Mouse (Mus musculus) MN1 (cell line): ENCODE measurements around the gene Nfkbie.

Source experiments
- DNase-seq: peaks from one replicate; pipeline ENCODE4 v3.0.0-alpha.2; 2016; ENCODE audit warnings: low spot score

Gene Nfkbie

DNA sequence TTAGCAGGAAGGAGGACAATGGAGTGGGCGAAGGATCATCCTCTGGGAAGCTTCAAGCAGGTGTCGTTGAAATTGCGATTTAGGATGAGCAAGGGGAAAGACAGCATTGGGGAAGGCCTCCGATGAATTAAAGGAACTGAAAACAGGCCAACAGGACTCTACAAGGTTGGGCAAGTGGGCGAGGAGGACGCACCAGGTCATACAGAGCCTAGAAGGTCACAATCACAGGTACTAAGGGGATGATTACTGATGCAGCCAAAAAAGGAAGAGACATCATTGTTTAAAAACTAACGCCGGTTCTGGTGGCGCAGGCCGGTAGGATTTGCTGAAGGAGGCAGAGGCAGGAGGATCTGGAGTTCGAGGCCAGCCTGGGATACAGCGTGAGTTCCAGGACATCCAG is 7.7 kb downstream of the Nfkbie start:
- DNase-seq = peak; percentile 19

DNA sequence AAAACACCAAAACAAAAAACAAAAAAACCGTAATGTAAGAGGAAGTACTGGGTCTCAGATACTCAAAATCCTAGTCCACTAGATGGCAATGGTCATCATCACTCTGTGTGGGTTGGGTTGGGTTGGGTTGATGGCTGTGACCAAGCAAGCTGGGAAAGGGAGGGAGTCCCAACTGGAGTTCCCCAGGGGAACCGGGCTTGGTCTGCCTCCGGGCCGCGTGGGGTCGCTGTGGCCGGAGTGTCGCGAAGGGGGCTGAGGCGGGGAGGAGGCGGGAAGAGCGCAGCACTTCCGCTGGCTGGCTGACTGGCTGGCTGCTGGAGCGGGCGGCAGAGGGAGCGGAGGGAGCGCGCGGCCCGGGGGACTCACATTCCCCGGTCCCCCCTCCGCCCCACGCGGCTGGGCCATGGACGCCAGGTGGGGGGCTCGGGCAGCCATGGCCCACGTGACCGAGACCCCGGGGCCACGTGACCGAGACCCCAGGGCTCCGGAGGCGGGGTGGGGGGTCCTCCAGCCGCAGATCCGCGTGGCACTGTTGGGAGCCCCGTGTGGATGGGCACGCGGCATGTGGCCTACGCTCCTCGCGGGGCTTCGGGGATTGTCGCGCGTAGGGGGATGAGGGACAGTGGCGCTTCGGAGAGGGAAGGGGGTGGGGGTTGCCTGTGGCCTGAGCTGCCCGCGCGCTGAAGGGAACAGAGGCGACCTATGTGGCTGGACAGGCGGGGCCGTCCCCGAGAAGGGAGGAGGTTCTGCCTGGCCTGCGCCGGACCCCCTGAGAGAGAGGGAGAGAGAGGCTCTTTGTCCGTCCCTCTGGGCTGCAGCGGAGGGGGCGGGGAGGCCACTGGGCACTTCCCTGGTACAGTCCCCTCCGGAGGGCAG is 8.4 kb downstream of the Nfkbie start, which contains the start of gene Slc35b2:
Gene Slc35b2 (plus strand): TSS at position 220 of the 876 bp plus-strand sequence.
- DNase-seq = peak; percentile 99

DNA sequence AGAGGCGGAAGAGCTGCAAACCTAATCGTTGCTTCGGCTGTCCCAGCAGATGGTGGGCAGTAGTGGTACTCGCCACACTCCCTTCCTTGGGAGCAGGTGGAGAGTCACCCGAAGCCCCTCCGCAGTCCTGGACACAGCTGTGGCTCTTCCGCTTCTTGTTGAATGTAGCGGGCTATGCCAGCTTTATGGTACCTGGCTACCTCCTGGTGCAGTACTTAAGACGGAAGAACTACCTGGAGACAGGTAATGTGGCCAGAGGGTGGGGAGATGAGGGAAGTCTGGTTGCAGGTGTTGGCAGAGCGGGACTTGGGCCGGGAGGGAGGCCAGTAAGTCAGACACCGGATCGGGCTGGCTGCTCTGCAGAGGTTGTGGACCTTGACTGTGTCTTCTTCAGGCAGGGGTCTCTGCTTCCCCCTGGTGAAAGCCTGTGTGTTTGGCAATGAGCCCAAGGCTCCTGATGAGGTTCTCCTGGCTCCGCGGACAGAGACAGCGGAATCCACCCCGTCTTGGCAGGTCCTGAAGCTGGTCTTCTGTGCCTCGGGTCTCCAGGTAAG is 9.1 kb downstream of the Nfkbie start:
- peak; percentile 63 for DNase-seq

DNA sequence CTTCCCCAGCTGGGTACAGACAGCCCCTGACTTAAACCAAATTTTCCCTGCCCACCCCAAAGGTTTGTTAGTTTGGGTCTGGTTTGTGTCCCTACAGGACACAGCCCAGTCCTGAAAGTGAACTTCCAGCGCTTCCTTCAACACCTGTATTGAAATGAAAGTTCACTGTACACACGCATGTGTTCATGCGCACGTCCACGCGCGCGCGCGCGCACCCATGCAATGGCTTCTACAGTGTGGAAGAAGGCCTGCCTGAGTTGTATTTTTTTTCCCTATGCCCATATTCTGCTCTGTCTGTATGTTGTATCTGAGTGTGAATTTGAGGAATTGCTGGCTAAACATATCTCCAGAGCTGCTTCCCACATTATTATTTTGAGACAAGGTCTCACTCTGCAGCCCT is 9.6 kb downstream of the Nfkbie start:
- DNase-seq = no peak

DNA sequence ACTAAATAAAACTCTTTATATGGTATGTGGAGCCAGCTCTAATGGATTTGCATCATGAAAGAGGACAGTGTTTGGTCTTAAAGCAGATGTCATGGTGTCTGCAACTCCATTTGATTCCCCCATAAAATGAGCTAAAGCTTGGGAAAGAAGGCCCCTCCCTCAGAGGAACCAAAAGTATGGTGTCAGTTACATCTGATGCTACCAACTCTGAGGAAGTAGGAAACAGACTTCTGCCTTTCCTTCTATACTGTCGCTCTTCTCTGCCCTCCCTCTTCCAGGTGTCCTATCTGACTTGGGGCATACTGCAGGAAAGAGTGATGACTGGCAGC is 10.5 kb downstream of the Nfkbie start:
- DNase-seq = no peak

DNA sequence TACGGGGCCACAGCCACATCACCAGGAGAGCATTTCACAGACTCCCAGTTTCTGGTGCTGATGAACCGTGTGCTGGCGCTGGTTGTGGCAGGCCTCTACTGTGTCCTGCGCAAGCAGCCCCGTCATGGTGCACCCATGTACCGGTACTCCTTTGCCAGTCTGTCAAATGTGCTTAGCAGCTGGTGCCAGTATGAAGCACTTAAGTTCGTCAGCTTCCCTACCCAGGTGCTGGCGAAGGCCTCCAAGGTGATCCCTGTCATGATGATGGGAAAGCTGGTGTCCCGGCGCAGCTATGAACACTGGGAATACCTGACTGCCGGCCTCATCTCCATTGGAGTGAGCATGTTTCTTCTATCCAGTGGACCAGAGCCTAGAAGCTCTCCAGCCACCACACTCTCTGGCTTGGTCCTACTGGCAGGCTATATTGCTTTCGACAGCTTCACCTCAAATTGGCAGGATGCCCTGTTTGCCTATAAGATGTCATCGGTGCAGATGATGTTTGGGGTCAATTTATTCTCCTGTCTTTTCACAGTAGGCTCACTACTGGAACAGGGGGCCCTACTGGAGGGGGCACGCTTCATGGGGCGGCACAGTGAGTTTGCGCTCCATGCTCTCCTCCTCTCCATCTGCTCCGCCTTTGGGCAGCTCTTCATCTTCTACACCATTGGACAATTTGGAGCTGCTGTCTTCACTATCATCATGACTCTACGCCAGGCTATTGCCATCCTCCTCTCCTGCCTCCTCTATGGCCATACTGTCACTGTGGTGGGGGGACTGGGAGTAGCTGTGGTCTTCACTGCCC is 11.1 kb downstream of the Nfkbie start:
- DNase-seq = peak; percentile 70

DNA sequence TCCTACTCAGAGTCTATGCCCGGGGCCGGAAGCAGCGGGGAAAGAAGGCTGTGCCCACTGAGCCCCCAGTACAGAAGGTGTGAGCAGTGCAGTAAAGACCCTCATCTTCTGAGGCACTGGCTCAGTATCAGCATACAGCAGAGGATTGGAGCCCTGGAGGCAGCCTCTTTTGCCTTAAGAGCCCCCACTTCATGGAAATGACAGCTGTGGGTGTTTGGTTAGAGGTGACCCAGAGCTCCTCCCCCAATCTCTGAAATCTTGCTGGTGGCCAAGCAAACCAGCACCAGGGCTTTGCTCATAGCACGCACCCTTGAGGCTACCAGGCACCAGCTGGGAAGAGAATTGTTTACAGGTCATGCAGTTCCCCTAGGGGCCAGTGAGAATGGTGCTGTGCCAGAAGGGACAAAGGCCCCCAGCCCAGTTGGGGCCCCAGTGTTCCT is 11.7 kb downstream of the Nfkbie start:
- peak; percentile 70 for DNase-seq

DNA sequence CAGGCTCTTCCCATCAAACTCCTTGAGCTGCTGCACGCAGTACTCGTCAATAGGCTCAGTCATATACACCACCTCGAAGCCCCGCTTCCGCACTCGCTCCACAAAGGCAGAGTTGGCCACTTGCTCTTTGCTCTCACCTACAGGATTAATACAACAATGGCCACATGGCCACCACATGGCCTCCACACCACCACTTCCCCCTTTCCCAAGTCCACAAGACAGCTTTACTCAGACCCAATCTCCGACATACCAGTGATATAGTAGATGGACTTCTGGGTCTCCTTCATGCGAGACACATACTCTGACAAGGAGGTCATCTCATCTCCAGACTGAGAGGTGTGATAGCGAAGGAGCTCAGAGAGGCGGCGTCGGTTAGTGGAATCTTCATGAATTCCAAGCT is 13.5 kb downstream of the Nfkbie start:
- peak; percentile 40 for DNase-seq

DNA sequence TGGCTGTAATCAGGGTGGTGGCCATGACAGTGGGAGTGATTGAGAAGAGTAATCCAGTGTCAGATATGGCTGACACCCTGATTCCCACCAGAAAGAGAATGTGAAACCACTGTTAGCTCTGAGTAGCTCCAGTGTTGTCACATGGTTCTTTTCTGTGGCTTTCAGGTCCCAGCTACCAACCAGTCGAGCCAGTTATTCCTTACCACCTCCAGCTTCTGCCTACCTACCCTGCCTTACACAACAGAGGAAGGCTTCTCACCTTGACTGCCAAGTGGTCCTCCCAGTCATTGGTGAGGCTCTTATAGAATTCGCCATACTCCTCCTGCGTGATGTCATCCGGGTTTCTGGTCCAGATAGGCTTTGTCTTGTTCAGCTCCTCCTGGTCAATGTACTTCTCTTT is 14.5 kb downstream of the Nfkbie start:
- DNase-seq = peak; percentile 48

DNA sequence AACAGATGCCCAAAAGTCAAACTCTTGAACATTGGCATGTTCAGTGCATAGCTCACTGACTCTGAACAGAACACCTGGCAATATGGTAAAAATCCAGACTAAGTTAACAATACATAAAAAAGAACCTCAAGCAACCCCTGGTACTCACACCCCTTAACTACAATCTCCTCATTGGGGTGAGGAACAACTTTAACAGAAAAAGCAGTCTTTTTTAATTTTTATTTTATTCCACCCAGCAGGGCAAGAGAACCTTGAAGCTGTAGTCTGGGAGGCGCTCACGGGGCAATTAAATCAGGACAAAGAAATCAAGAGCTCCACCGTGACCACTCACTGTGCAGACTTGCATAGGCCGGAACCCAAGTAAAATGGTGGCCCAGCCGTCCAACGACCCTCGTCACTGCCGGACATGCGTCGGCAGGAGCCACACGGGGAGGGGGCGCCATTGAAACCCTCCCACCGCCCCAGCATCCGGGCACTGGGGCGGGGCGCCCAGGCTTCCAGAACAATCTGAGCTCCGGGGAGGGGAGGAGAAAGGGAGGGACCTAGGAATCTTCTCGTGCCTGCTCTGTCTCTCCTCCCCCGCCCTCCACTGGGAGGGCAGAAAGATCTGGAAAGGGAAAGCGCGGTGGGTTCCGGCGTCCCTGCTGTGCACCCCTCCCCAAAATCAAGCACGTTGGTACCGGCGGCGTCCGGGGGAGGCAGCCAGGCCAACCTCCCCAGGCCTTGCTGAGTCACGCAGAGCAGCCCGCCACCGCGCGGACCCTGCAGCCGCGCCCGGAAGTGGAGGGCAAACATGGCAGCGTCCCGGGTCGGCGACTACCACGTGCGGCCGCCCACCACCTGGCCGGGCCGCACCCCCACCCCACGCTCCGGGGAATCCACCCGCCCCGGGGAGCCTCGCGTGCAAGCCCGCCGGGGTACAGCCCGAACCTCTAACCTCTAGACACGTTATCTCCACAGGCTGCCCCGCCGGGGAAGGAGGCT is 16.9 kb downstream of the Nfkbie start:
- peak; percentile 91 for DNase-seq

DNA sequence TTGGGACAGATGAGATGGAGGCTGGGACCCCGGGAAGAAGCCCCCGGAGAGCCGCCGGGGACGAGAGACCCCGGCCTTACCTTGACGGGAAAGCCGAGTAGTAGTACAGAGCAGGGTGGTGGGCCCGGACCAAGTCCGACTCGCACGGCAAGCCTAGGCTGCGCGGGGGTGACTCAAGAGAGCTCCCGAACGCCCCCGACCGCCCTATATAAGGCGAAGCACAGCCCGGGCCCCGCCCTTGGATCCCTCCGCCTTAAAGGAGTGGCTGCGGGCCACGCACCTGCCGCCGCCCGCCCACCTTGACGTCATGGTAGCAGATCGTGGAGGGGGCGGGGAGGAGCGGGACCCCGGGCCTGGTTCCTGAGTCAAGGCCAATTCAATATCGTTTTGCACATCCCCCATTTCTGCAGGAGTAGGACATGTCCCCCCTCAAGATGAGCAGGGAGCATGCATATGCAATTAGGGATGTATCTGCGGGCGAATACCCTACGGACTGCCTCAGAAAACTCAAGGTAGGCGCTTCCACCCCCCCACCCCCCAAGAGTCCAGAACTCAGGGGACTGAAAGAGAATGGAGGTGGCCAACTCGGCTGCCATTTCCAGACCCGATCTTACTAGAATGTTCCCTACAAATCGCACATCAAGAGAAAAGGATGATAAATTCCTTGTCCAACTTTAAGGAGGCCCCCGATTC is 17.7 kb downstream of the Nfkbie start, which contains the start of gene Hsp90ab1:
Gene Hsp90ab1 (minus strand): TSS at position 185 of the 693 bp plus-strand sequence.
- peak; percentile 99 for DNase-seq

DNA sequence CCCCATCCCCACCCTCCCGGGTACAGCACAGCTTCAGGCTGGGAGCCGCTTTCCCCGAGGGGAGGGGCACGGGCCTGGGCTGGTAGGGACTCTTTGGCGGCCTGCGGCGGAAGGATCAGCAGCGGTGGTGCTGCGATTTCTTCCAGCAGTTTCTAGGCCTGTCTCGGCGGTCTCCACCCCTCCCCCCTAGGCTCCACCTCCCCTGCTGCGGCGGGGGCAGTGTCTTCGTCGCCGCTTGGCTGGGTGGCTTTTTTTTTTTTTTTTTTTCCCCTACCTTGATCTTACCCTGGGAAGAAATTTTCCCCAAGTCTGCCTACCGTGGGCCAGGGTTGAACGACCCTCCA is 18.2 kb downstream of the Nfkbie start:
- DNase-seq = peak; percentile 97

DNA sequence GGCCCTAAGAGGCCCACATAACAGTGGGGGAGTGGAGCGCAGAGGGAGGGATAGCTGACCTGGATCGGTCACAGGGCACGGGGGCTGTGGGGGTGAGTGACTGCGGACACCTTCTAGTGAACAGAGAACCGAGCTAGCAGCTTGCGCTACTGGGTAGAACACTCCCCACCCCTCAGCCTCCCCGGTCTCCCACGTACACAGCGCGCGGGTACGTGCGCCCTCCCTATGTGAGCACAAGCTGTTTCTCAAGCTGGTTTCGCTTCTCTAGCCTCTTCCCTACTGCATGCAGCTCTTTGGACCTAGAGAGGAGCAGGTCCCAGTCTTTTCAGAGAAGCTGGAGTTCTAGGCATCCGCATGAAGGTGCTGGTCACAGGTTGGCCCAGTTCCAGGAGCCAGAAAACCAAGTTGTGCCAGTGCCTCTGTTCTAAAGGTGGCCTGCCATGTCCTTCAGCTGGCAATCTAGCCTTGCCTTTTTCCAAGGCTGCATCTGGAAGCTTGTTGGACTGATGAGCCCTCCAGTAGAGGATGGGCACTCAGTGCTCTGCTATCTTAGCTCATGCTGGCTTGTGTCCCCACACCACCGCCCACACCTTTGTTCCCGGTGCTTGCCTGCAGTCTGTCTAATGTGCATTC is 18.7 kb downstream of the Nfkbie start:
- peak; percentile 83 for DNase-seq

DNA sequence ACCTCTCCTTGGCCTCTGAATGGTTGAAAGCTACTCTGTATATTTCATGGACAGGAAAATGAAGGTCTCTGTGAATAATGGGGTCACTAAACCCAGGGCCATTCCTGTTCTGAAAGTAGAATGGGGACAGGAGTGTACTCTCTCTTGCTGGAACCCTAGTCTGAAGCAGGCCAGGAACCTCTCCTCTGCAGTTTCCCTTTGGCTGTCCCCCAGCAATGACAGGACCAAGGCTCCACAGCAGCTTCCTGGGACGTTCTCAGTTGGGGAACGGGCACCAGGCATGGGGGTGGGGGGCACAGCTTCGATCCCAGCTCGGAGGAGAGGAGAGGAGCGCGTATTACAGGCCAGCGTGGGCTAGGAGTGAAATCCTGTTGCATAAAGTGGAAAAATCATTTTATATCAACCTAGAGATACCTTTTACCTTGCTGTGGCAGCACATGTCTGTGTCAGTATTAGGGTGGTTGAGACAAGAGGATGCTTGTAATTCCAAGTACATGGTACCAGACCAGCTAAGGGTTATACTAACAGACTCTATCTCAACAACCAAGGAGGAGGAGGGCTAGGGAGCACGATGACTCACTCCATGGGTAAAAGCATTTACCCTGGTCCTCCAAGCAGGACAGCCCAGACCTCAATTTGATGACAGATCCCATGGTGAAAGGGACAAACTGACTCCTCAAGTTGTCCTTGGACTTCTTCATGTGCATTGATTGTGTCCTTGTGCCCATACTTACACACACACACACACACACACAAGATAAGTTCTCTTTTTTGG is 19.8 kb downstream of the Nfkbie start:
- peak; percentile 50 for DNase-seq

DNA sequence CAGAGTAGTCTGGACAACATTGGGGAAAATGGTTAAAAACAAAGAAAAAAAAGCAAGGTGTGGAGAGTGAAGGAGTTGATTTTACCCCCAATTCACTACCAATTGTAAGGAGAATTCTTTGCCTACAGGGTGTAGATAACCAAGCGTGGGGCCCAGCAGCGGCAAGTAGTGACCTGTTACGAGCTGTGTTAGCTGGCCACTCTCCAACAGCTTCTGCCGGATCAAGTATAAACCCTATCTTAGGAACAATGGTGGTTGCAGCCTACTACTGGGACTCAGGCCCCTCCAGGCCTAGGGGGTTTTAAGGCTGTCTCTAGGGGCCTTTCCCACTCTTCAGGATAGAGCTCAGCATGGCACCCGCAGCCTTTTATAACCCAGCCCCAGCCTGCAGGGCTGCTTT is 22.7 kb downstream of the Nfkbie start:
- DNase-seq = no peak

DNA sequence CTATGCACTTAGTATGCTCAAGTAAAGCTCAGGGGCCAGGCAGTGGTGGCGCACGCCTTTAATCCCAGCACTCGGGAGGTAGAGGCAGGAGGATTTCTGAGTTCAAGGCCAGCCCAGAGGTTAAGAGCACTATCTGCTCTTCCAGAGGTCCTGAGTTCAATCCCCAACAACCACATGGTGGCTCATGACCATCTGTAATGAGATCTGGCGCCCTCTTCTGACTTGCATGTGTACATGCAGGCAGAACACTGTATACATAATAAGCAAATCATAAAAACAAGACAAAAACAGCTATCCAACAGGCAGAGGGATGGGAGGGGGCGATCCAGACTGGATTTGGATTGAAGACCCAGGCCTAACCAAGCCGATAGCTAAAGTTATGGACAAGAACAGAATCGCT is 23.3 kb downstream of the Nfkbie start:
- no peak for DNase-seq

DNA sequence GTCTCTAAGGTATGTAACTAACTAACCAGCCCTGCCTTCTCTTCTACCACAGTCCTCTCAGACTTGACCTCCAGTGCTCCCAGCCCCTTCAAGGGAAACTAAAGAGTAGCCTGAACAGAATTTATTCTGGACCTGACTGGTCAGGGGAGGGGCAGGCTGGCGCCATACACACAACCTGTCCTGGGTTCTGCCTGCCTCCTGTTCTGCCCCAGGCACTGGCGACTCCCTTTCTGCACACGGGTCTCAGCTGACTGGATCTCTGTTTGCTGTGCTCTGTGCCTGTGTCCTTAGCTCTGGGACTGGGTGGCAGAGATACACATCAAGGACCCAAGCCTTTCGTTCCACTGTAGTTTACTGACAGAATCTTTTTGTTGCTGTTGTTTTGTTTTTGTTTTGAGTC is 24.1 kb downstream of the Nfkbie start:
- DNase-seq = no peak

DNA sequence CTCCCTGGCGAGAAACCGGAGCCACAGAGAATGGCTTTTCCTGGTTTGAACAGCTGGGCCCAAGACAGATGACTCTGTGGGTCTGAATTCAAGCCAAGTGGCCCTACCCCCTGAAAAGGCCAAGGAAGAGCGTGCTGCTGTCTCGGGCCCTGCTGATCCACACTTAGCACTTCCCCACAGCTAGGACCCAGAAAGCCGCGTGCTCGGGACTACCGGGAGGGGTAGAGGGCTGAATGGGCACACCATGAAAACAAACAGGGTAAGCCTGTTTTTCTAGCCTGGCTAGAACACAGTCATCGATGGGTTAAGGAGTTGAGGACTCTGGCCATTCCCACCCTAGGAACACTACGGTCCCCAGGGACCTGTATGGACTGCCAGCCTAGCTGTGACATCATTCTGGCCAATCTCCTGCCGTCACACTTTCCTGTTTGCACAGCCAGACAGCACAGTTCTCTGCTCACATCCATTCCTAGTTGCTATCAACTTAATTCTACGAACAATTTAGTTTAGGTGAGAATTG is 25.5 kb downstream of the Nfkbie start:
- peak; percentile 88 for DNase-seq

DNA sequence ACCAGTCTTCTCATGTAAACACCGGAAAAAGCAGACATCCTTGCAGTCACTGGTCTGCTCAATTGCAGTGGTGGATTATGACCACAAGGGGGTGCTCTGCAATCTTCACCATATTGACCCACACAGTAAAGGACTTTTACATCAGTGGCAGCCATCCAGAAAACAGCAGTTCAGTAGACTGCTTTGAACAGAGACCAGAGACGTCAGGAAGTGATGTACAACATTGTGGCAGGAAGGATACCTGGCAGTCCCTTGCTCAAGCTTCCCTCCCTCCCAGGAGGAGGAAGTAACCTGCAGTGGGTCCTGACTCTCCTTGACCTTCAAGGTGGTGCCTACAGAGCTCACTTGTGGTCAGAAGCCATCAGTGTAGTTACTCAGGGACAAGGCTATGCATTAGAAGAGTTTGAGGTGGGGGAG is 26.1 kb downstream of the Nfkbie start:
- peak; percentile 90 for DNase-seq
